Mouse (Mus musculus): Measurements from ENCODE around the gene Slc25a30. TPM values are rescaled to one million over a fixed set of nuclear protein-coding genes. Genes with fewer than 3 reads are reported as not detected.

The Slc25a30 gene
- total and polyA plus RNA-seq, 3 experiments: 20.3 to 24.0 TPM; not detected in 1

DNA sequence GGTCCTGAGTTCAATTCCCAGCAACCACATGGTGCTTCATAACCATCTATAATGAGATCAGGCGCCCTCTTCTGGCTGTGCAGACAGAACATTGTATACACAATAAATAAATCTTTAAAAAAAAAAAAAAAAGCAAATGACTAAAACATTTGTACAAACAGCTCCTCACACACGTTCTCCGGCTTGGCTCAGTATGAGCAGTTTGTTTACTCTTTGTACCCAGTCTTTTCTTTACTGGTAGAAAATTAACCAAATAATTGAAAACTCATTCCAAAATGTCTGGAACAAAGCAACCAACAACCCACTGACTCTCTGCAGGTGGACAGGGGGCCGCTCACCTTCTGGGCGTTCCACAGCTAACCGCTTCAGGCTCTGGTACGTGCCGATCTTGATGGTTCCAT is 15.7 kb downstream of the Slc25a30 start:
- peak; percentile 56 for DNase-seq (ENCODE audit: low read depth, low spot score)
- peaks cover 3 to 9% of the 10 kb centered on the region in 2 experiments; a peak in 2 of 4 replicates for H3K4me1 ChIP-seq (ENCODE audit: control insufficient read depth in 1 of 2, insufficient read depth in 2 of 2, low read length in 2 of 2)
- TF ChIP-seq POLR2AphosphoS2 (IDR thresholded peaks at IDR 0.05; ENCODE audit: low read length) (no peak), MYB (IDR thresholded peaks at IDR 0.05; ENCODE audit: low read depth, low read length) (no peak), ELF1 (IDR thresholded peaks at IDR 0.05; ENCODE audit: low read depth, low read length) (no peak), RAD21 (IDR thresholded peaks at IDR 0.05; ENCODE audit: low read depth, low read length) (no peak), NRF1 (IDR thresholded peaks at IDR 0.05; ENCODE audit: insufficient read depth, low read depth, low read length, poor library complexity, severe bottlenecking) (no peak), SIN3A (IDR thresholded peaks at IDR 0.05; ENCODE audit: low read length) (no peak), E2F4 (IDR thresholded peaks at IDR 0.05; ENCODE audit: borderline replicate concordance, low read depth, low read length) (no peak), USF2 (IDR thresholded peaks at IDR 0.05; ENCODE audit: borderline replicate concordance in 1 of 2, insufficient read depth in 1 of 2, low read depth in 1 of 2, low read length in 2 of 2) (no peak), SMC3 (IDR thresholded peaks at IDR 0.05; ENCODE audit: low read depth, low read length) (no peak; the same call in 1 of the 2 replicates), ZNF384 (IDR thresholded peaks at IDR 0.05; ENCODE audit: low read depth, low read length) (peak; percentile 93), GATA1 (IDR thresholded peaks at IDR 0.05; ENCODE audit: low read depth, low read length) (no peak), MYC (IDR thresholded peaks at IDR 0.05; ENCODE audit: low read depth, low read length) (0 out of 2 replicates have a peak, but pooled peaks have one; percentile 57), TCF12 (IDR thresholded peaks at IDR 0.05; ENCODE audit: low read depth, low read length) (no peak), CTCF (IDR thresholded peaks at IDR 0.05 in 2 of 3, conservative IDR thresholded peaks at IDR 0.05 in 1 of 3; ENCODE audit: control insufficient read depth in 1 of 3, insufficient read depth in 1 of 3, low read depth in 2 of 3, low read length in 3 of 3, poor library complexity in 1 of 3, severe bottlenecking in 1 of 3) (peak in 2 of 3 experiments; percentile 2 to 35; a peak in 2 of 6 replicates), ZC3H11A (IDR thresholded peaks at IDR 0.05; ENCODE audit: low read depth, low read length) (no peak), MXI1 (IDR thresholded peaks at IDR 0.05; ENCODE audit: low read depth, low read length) (no peak)

GRCm38 (mm10) chr14:75769334-75769733 is 17.5 kb downstream of the Slc25a30 start:
- Histone ChIP-seq H3K27ac (ENCODE audit: control insufficient read depth, low read depth, low read length) (no peak overlapping the region), H3K79me2 (ENCODE audit: control insufficient read depth, insufficient read depth, low read length, poor library complexity) (no peaks in the 10 kb centered on the region), H3K9ac (ENCODE audit: control insufficient read depth, low read depth, low read length, poor library complexity, severe bottlenecking) (no peak overlapping the region), H3K27me3 (ENCODE audit: control insufficient read depth in 1 of 2, insufficient read depth in 2 of 2, low read length in 2 of 2) (no peaks in the 10 kb centered on the region), H3K9me3 (replicated peaks; ENCODE audit: insufficient read depth, low read length) (no peaks in the 10 kb centered on the region), H3K36me3 (ENCODE audit: control insufficient read depth in 1 of 2, insufficient read depth in 2 of 2, low read length in 2 of 2) (peaks cover 4 to 16% of the 10 kb centered on the region in 2 experiments; a peak in 3 of 4 replicates), H3K4me1 (ENCODE audit: control insufficient read depth in 1 of 2, insufficient read depth in 2 of 2, low read length in 2 of 2) (peaks cover 3 to 5% of the 10 kb centered on the region in 2 experiments; a peak in 2 of 4 replicates), H3K4me3 (ENCODE audit: control insufficient read depth in 1 of 2, insufficient read depth in 1 of 2, low read depth in 2 of 2, low read length in 2 of 2) (no peak overlapping the region)
- TF ChIP-seq USF2 (IDR thresholded peaks at IDR 0.05; ENCODE audit: borderline replicate concordance in 1 of 2, insufficient read depth in 1 of 2, low read depth in 1 of 2, low read length in 2 of 2): no peak
- no peak for TF ChIP-seq MAFK (IDR thresholded peaks at IDR 0.05; ENCODE audit: borderline replicate concordance, low read depth, low read length)
- no peak for TF ChIP-seq E2F4 (IDR thresholded peaks at IDR 0.05; ENCODE audit: borderline replicate concordance, low read depth, low read length)
- no peak for TF ChIP-seq RAD21 (IDR thresholded peaks at IDR 0.05; ENCODE audit: low read depth, low read length)
- TF ChIP-seq TCF12 (IDR thresholded peaks at IDR 0.05; ENCODE audit: low read depth, low read length): no peak
- TF ChIP-seq ZNF384 (IDR thresholded peaks at IDR 0.05; ENCODE audit: low read depth, low read length): no peak
- no peak for TF ChIP-seq MAZ (IDR thresholded peaks at IDR 0.05; ENCODE audit: low read depth, low read length)
- no peak for TF ChIP-seq GABPA (IDR thresholded peaks at IDR 0.05; ENCODE audit: low read depth, low read length)
- no peak for TF ChIP-seq USF1 (IDR thresholded peaks at IDR 0.05; ENCODE audit: low read depth, low read length)
- DNase-seq (ENCODE audit: low read depth, low spot score): no peak

More for the DNA sequence above, 15.7 kb downstream of the Slc25a30 start:
- no peaks in the 10 kb centered on the region for H3K27me3 ChIP-seq (ENCODE audit: control insufficient read depth in 1 of 2, insufficient read depth in 2 of 2, low read length in 2 of 2)
- no peaks in the 10 kb centered on the region for H3K9me3 ChIP-seq (replicated peaks; ENCODE audit: insufficient read depth, low read length)
- no peak overlapping the region for H3K27ac ChIP-seq (ENCODE audit: control insufficient read depth, low read depth, low read length)
- no peaks in the 10 kb centered on the region for H3K79me2 ChIP-seq (ENCODE audit: control insufficient read depth, insufficient read depth, low read length, poor library complexity)
- H3K4me3 ChIP-seq (ENCODE audit: control insufficient read depth in 1 of 2, insufficient read depth in 1 of 2, low read depth in 2 of 2, low read length in 2 of 2): no peak overlapping the region
- no peak overlapping the region for H3K9ac ChIP-seq (ENCODE audit: control insufficient read depth, low read depth, low read length, poor library complexity, severe bottlenecking)
- H3K36me3 ChIP-seq (ENCODE audit: control insufficient read depth in 1 of 2, insufficient read depth in 2 of 2, low read length in 2 of 2): peaks cover 4 to 14% of the 10 kb centered on the region in 2 experiments; a peak in 3 of 4 replicates
